ENCODE assay signal across 26 mouse cellular contexts in genomic region chr4:125385811-125386210, GRCm38 (mm10).
"Had no signal": no experiment of that assay in that cellular context is flagged by ENCODE, and none has a peak within 500 bp of the region (broad histone marks: within the 10 kb centered on the region; RNA-seq: fewer than 3 reads in every experiment).

No protein-coding gene starts in this region.

- H3K9ac ChIP-seq: embryonic facial prominence, embryonic 12.5 days; embryonic facial prominence, embryonic 13.5 days; embryonic facial prominence, embryonic 15.5 days; forebrain, embryonic 12.5 days; forebrain, embryonic 13.5 days; forebrain, embryonic 15.5 days; forebrain, postnatal 0 days had no signal

- H3K27me3 ChIP-seq: embryonic facial prominence, embryonic 12.5 days; embryonic facial prominence, embryonic 13.5 days; embryonic facial prominence, embryonic 15.5 days; forebrain, embryonic 13.5 days; forebrain, embryonic 15.5 days had no signal

- H3K27ac ChIP-seq: embryonic facial prominence, embryonic 10.5 days; embryonic facial prominence, embryonic 12.5 days; embryonic facial prominence, embryonic 13.5 days; embryonic facial prominence, embryonic 15.5 days; forebrain, embryonic 10.5 days; forebrain, embryonic 12.5 days; forebrain, embryonic 13.5 days; forebrain, embryonic 15.5 days; gastrocnemius, adult 2 months had no signal

- H3K4me3 ChIP-seq: embryonic facial prominence, embryonic 10.5 days; embryonic facial prominence, embryonic 12.5 days; embryonic facial prominence, embryonic 13.5 days; embryonic facial prominence, embryonic 15.5 days; erythroblast, embryonic 14.5 days; forebrain, embryonic 10.5 days; forebrain, embryonic 12.5 days; forebrain, embryonic 13.5 days; forebrain, embryonic 15.5 days; gastrocnemius, adult 2 months had no signal

- H3K36me3 ChIP-seq: embryonic facial prominence, embryonic 10.5 days; embryonic facial prominence, embryonic 12.5 days; embryonic facial prominence, embryonic 13.5 days; embryonic facial prominence, embryonic 15.5 days; forebrain, embryonic 10.5 days; forebrain, embryonic 12.5 days; forebrain, embryonic 15.5 days had no signal

- H3K4me1 ChIP-seq: embryonic facial prominence, embryonic 10.5 days; embryonic facial prominence, embryonic 12.5 days; embryonic facial prominence, embryonic 13.5 days; embryonic facial prominence, embryonic 15.5 days; forebrain, embryonic 15.5 days had no signal

- DNase-seq: cerebellum, adult 2 months; cerebellum, adult 8-10 months; cerebellum, adult 9-10 months; cerebellum, adult 9-11 months; cerebellum, postnatal 10 days; cerebellum, postnatal 14 days; cerebellum, postnatal 25 days; cerebellum, postnatal 36 days; embryo, embryonic 11 days; forebrain, postnatal 0 days; gastrocnemius, adult 2 months; gastrocnemius, postnatal 10 days; gastrocnemius, postnatal 14 days; gastrocnemius, postnatal 25 days; gastrocnemius, postnatal 36 days; heart, adult 11 months; heart, adult 18-20 months had no signal
